ENCODE assay signal across 14 mouse cellular contexts in the genomic region with DNA sequence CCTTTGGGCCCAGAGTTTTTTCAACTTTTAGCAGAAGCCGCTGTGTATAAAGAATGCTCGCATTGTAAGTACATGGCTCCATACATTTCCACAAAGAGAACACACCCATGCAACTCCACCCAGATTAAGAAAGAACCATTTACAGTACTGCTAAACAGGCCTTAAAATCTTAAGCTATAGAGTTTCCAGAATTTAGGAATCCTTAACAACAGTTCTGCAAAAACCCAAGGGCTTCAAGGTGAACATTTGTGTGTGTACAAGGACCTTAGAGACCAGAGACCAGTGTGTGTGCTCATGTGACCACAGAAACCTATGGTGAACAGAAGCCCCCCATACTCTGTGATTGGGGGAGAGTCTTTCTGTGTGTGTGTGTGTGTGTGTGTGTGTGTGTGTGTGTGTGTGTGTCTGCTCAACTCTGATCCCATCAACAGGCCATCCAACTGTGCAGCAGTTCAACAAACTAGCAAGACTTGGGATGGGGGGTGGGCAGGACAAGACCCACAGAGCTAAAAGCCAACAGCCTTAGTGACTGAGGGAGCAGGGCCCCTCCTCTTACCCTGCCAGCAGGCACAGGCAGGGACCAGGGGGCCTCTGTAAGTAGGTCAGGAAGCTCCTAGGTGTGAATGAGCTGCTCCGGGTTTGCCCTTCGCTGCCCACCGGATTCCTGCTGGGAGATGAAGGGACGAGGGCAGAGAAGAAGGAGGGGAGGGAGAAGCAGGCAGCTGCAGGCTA. TPM values are rescaled to one million over a fixed set of nuclear protein-coding genes. Genes with fewer than 3 reads are reported as not detected.
DNase-seq lines count a peak whose midpoint lies in the region; ATAC-seq and TF ChIP-seq lines count a peak whose summit lies in the region.
"Had no signal": no experiment of that assay in that cellular context is flagged by ENCODE, and none has a peak within 500 bp of the region (broad histone marks: within the 10 kb centered on the region; RNA-seq: fewer than 3 reads in every experiment).

No protein-coding gene starts in this region.

- no peaks in the 10 kb centered on the region for H3K36me3 ChIP-seq in hindbrain, embryonic 11.5 days (ENCODE audit: control insufficient read depth, insufficient read depth, low read length)
- no peaks in the 10 kb centered on the region for H3K36me3 ChIP-seq in hindbrain, embryonic 14.5 days (replicated peaks; ENCODE audit: control insufficient read depth, insufficient read depth)
- H3K36me3 ChIP-seq in embryonic facial prominence, embryonic 15.5 days, result no peaks in the 10 kb centered on the region
- H3K36me3 ChIP-seq in limb, embryonic 12.5 days, result peaks cover 3% of the 10 kb centered on the region; the same call in 1 of the 2 replicates
- H3K36me3 ChIP-seq: liver, embryonic 15.5 days had no signal

- no peak overlapping the region for H3K4me3 ChIP-seq in cerebellum, adult 2 months (replicated peaks; ENCODE audit: insufficient read depth, low read depth, low read length)
- H3K4me3 ChIP-seq in hindbrain, embryonic 11.5 days (ENCODE audit: low read depth, low read length), result no peak overlapping the region
- no peak overlapping the region for H3K4me3 ChIP-seq in hindbrain, embryonic 14.5 days (replicated peaks; ENCODE audit: low read length)
- H3K4me3 ChIP-seq in embryonic facial prominence, embryonic 15.5 days (replicated peaks), result no peak overlapping the region
- H3K4me3 ChIP-seq in limb, embryonic 12.5 days (replicated peaks), result no peak overlapping the region
- H3K4me3 ChIP-seq: liver, embryonic 15.5 days had no signal

- TF ChIP-seq CTCF in cerebellum, adult 2 months (IDR thresholded peaks at IDR 0.05; ENCODE audit: borderline replicate concordance, insufficient read depth, low read depth, low read length), result no peak

- TF ChIP-seq POLR2A in cerebellum, adult 2 months (IDR thresholded peaks at IDR 0.05; ENCODE audit: borderline replicate concordance, insufficient read depth, low read length), result no peak

- peak; percentile 41 to 54 for DNase-seq in cerebellum, adult 2 months
- DNase-seq in hindbrain, embryonic 11.5 days (ENCODE audit: low spot score), result peak; percentile 47
- no peak for DNase-seq in hindbrain, embryonic 14.5 days (ENCODE audit: low spot score)
- DNase-seq in urinary bladder, postnatal 25 days (ENCODE audit: low spot score), result no peak
- no peak for DNase-seq in kidney, postnatal 36 days
- DNase-seq: adrenal gland, postnatal 25 days; cerebellum, adult 18-20 months; heart, postnatal 14 days; layer of hippocampus, postnatal 36 days; thymus, adult 2 months had no signal

- no peaks in the 10 kb centered on the region for H3K9me3 ChIP-seq in hindbrain, embryonic 11.5 days (ENCODE audit: control insufficient read depth, low read length)
- H3K9me3 ChIP-seq in hindbrain, embryonic 14.5 days (ENCODE audit: control insufficient read depth, low read length), result no peaks in the 10 kb centered on the region
- no peaks in the 10 kb centered on the region for H3K9me3 ChIP-seq in embryonic facial prominence, embryonic 15.5 days (replicated peaks)
- H3K9me3 ChIP-seq in limb, embryonic 12.5 days, result no peaks in the 10 kb centered on the region
- H3K9me3 ChIP-seq: liver, embryonic 15.5 days had no signal

- WGBS in cerebellum, adult 2 months, result 28% methylated on average over 6 of the region's 6 CpGs
- 3% methylated on average over 6 of the region's 6 CpGs for WGBS in hindbrain, embryonic 11.5 days
- WGBS in hindbrain, embryonic 14.5 days, result 16% methylated on average over 6 of the region's 6 CpGs
- 39% methylated on average over 6 of the region's 6 CpGs for WGBS in embryonic facial prominence, embryonic 15.5 days
- WGBS in limb, embryonic 12.5 days, result 6% methylated on average over 6 of the region's 6 CpGs

- H3K4me1 ChIP-seq in cerebellum, adult 2 months (ENCODE audit: control insufficient read depth, insufficient read depth, low read length), result peaks cover 57% of the 10 kb centered on the region
- no peaks in the 10 kb centered on the region; the same call in 1 of the 2 replicates for H3K4me1 ChIP-seq in hindbrain, embryonic 11.5 days (replicated peaks; ENCODE audit: control insufficient read depth, insufficient read depth, low read length)
- peaks cover 36% of the 10 kb centered on the region for H3K4me1 ChIP-seq in hindbrain, embryonic 14.5 days (replicated peaks; ENCODE audit: control insufficient read depth, insufficient read depth, low read length)
- peaks cover 87% of the 10 kb centered on the region for H3K4me1 ChIP-seq in embryonic facial prominence, embryonic 15.5 days
- peaks cover 79% of the 10 kb centered on the region for H3K4me1 ChIP-seq in limb, embryonic 12.5 days (replicated peaks)

- H3K27me3 ChIP-seq in cerebellum, adult 2 months (ENCODE audit: control insufficient read depth, insufficient read depth, low read length), result no peaks in the 10 kb centered on the region
- H3K27me3 ChIP-seq in hindbrain, embryonic 11.5 days (ENCODE audit: control insufficient read depth, insufficient read depth, low read length), result peaks cover 99% of the 10 kb centered on the region
- peaks cover 94% of the 10 kb centered on the region for H3K27me3 ChIP-seq in hindbrain, embryonic 14.5 days (ENCODE audit: control insufficient read depth, insufficient read depth, low read length)
- H3K27me3 ChIP-seq in embryonic facial prominence, embryonic 15.5 days, result peaks cover 26% of the 10 kb centered on the region
- peaks cover 99% of the 10 kb centered on the region for H3K27me3 ChIP-seq in limb, embryonic 12.5 days

- H3K4me2 ChIP-seq in hindbrain, embryonic 11.5 days (replicated peaks; ENCODE audit: low read depth, low read length), result no peak overlapping the region
- no peak overlapping the region for H3K4me2 ChIP-seq in hindbrain, embryonic 14.5 days (replicated peaks)
- no peak overlapping the region; the same call in 1 of the 2 replicates for H3K4me2 ChIP-seq in embryonic facial prominence, embryonic 15.5 days (replicated peaks)
- H3K4me2 ChIP-seq in limb, embryonic 12.5 days, result peak overlapping the region; percentile 3
- H3K4me2 ChIP-seq: liver, embryonic 15.5 days had no signal

- peak overlapping the region; percentile 85 for H3K27ac ChIP-seq in cerebellum, adult 2 months (ENCODE audit: insufficient read depth, low read length)
- H3K27ac ChIP-seq in hindbrain, embryonic 11.5 days (ENCODE audit: low read depth, low read length), result no peak overlapping the region
- no peak overlapping the region for H3K27ac ChIP-seq in hindbrain, embryonic 14.5 days
- H3K27ac ChIP-seq in embryonic facial prominence, embryonic 15.5 days (replicated peaks), result peak overlapping the region; percentile 67
- peak overlapping the region; percentile 36; the same call in 1 of the 2 replicates for H3K27ac ChIP-seq in limb, embryonic 12.5 days
- H3K27ac ChIP-seq: liver, embryonic 15.5 days had no signal

- no peak for ATAC-seq in cerebellum, adult (ENCODE audit: insufficient number of reproducible peaks, low FRiP score, low TSS enrichment)
- no peak for ATAC-seq in hindbrain, embryonic 11.5 days (ENCODE audit: low FRiP score)
- ATAC-seq in hindbrain, embryonic 14.5 days (ENCODE audit: low FRiP score), result no peak
- ATAC-seq in embryonic facial prominence, embryonic 15.5 days (ENCODE audit: insufficient number of reproducible peaks, low FRiP score, low TSS enrichment, low read depth), result no peak
- ATAC-seq in limb, embryonic 12.5 days (ENCODE audit: insufficient number of reproducible peaks, insufficient read depth, low FRiP score, low TSS enrichment, low read depth), result no peak

- H3K9ac ChIP-seq in hindbrain, embryonic 11.5 days (ENCODE audit: low read depth, low read length), result no peak overlapping the region
- no peak overlapping the region for H3K9ac ChIP-seq in hindbrain, embryonic 14.5 days
- H3K9ac ChIP-seq in embryonic facial prominence, embryonic 15.5 days, result no peak overlapping the region
- H3K9ac ChIP-seq in limb, embryonic 12.5 days (replicated peaks), result no peak overlapping the region
- H3K9ac ChIP-seq: liver, embryonic 15.5 days had no signal

RNA-seq across cellular contexts. Expression of a gene that starts 19.0 kb away (rescaled TPM):
- 98.5 and 105 TPM in 2 replicates for polyA plus RNA-seq in cerebellum, adult 2 months (2012; rRNA removed)
- polyA plus RNA-seq in hindbrain, embryonic 11.5 days (2014; fragmentation: Nextera tagmentation; extraction: Ambion mirVana), result 2.4 and 3.0 TPM in 2 replicates
- 78.8 and 82.4 TPM in 2 replicates for polyA plus RNA-seq in hindbrain, embryonic 14.5 days (2014; fragmentation: Nextera tagmentation; extraction: Ambion mirVana)
- 61.4 and 62.0 TPM in 2 replicates for polyA plus RNA-seq in embryonic facial prominence, embryonic 15.5 days (2015; fragmentation: Nextera tagmentation; extraction: Ambion mirVana)
- 14.5 and 18.1 TPM in 2 replicates for polyA plus RNA-seq in limb, embryonic 12.5 days (2016; fragmentation: Nextera tagmentation; extraction: Ambion mirVana)

RNA-seq across cellular contexts. Expression of a gene that starts 41.5 kb away (rescaled TPM):
- polyA plus RNA-seq in cerebellum, adult 2 months (2012; rRNA removed), result 16.1 and 16.2 TPM in 2 replicates
- 6.2 and 7.1 TPM in 2 replicates for polyA plus RNA-seq in hindbrain, embryonic 11.5 days (2014; fragmentation: Nextera tagmentation; extraction: Ambion mirVana)
- polyA plus RNA-seq in hindbrain, embryonic 14.5 days (2014; fragmentation: Nextera tagmentation; extraction: Ambion mirVana), result 13.5 and 14.6 TPM in 2 replicates
- polyA plus RNA-seq in embryonic facial prominence, embryonic 15.5 days (2015; fragmentation: Nextera tagmentation; extraction: Ambion mirVana), result 8.4 and 8.9 TPM in 2 replicates
- polyA plus RNA-seq in limb, embryonic 12.5 days (2016; fragmentation: Nextera tagmentation; extraction: Ambion mirVana), result 4.1 and 5.1 TPM in 2 replicates

RNA-seq across cellular contexts. Expression of a gene that starts 50.2 kb away (rescaled TPM):
- 45.3 and 45.5 TPM in 2 replicates for polyA plus RNA-seq in cerebellum, adult 2 months (2012; rRNA removed)
- 36.0 and 37.2 TPM in 2 replicates for polyA plus RNA-seq in hindbrain, embryonic 11.5 days (2014; fragmentation: Nextera tagmentation; extraction: Ambion mirVana)
- 35.0 and 37.4 TPM in 2 replicates for polyA plus RNA-seq in hindbrain, embryonic 14.5 days (2014; fragmentation: Nextera tagmentation; extraction: Ambion mirVana)
- polyA plus RNA-seq in embryonic facial prominence, embryonic 15.5 days (2015; fragmentation: Nextera tagmentation; extraction: Ambion mirVana), result 46.5 TPM in 2 replicates
- polyA plus RNA-seq in limb, embryonic 12.5 days (2016; fragmentation: Nextera tagmentation; extraction: Ambion mirVana), result 46.5 and 48.6 TPM in 2 replicates

RNA-seq across cellular contexts. Expression of a gene that starts 58.3 kb away (rescaled TPM):
- polyA plus RNA-seq in cerebellum, adult 2 months (2012; rRNA removed), result 0.27 and 0.33 TPM in 2 replicates
- polyA plus RNA-seq in hindbrain, embryonic 11.5 days (2014; fragmentation: Nextera tagmentation; extraction: Ambion mirVana), result 2.3 and 2.9 TPM in 2 replicates
- polyA plus RNA-seq in hindbrain, embryonic 14.5 days (2014; fragmentation: Nextera tagmentation; extraction: Ambion mirVana), result 0.55 and 0.71 TPM in 2 replicates
- polyA plus RNA-seq in embryonic facial prominence, embryonic 15.5 days (2015; fragmentation: Nextera tagmentation; extraction: Ambion mirVana), result 4.2 and 4.9 TPM in 2 replicates
- 9.7 and 11.8 TPM in 2 replicates for polyA plus RNA-seq in limb, embryonic 12.5 days (2016; fragmentation: Nextera tagmentation; extraction: Ambion mirVana)

RNA-seq across cellular contexts. Expression of a gene that starts 59.4 kb away (rescaled TPM):
- polyA plus RNA-seq in cerebellum, adult 2 months (2012; rRNA removed), result 117 and 120 TPM in 2 replicates
- polyA plus RNA-seq in hindbrain, embryonic 11.5 days (2014; fragmentation: Nextera tagmentation; extraction: Ambion mirVana), result 88.6 and 91.3 TPM in 2 replicates
- 75.7 and 81.1 TPM in 2 replicates for polyA plus RNA-seq in hindbrain, embryonic 14.5 days (2014; fragmentation: Nextera tagmentation; extraction: Ambion mirVana)
- 104 and 110 TPM in 2 replicates for polyA plus RNA-seq in embryonic facial prominence, embryonic 15.5 days (2015; fragmentation: Nextera tagmentation; extraction: Ambion mirVana)
- 104 and 109 TPM in 2 replicates for polyA plus RNA-seq in limb, embryonic 12.5 days (2016; fragmentation: Nextera tagmentation; extraction: Ambion mirVana)

Comparison
In these comparisons a context has a peak if more than half of its experiments do, and no peak if none do; other contexts are left out.
1. DNase-seq: peak in cerebellum, adult 2 months (2 of 2) and hindbrain, embryonic 11.5 days (single experiment); none in hindbrain, embryonic 14.5 days (single experiment), urinary bladder, postnatal 25 days (single experiment) and kidney, postnatal 36 days (0 of 2).
2. H3K27ac ChIP-seq: peak in cerebellum, adult 2 months (single experiment), embryonic facial prominence, embryonic 15.5 days (single experiment) and limb, embryonic 12.5 days (single experiment); none in hindbrain, embryonic 11.5 days (single experiment) and hindbrain, embryonic 14.5 days (single experiment).